Mouse (Mus musculus) kidney, embryonic 14.5 days (tissue): Measurements from ENCODE around the gene Gm43951. TPM values are rescaled to one million over a fixed set of nuclear protein-coding genes. Genes with fewer than 3 reads are reported as not detected.

Experiments used
- ATAC-seq: fragments of 200-750 bp; cut with Nextera tagmentation; 2 replicates; pipeline ENCODE4 v1.8.0; 2017; ENCODE audit warnings: moderate number of reproducible peaks, mild to moderate bottlenecking, moderate TSS enrichment, moderate library complexity; ENCODE audit not compliant: low FRiP score, low TSS enrichment
- H3K27ac ChIP-seq: fragments of 300-500 bp; sonication (generic); 2 replicates; pipeline ENCODE4 v1.5.1; 2014; ENCODE audit warnings: low read depth, mild to moderate bottlenecking, low read length, moderate library complexity, mixed read lengths
- H3K27me3 ChIP-seq: fragments of 300-500 bp; sonication (generic); 2 replicates; pipeline ENCODE4 v1.6.1; 2014; ENCODE audit warnings: mild to moderate bottlenecking, low read length; ENCODE audit not compliant: control insufficient read depth, insufficient read depth
- H3K36me3 ChIP-seq: fragments of 300-500 bp; sonication (generic); 2 replicates; pipeline ENCODE4 v1.6.1; 2014; ENCODE audit warnings: low read length, mixed read lengths; ENCODE audit not compliant: control insufficient read depth, insufficient read depth
- H3K4me1 ChIP-seq: fragments of 300-500 bp; sonication (generic); 2 replicates; pipeline ENCODE4 v1.6.1; 2014; ENCODE audit warnings: low read length, mixed read lengths; ENCODE audit not compliant: control insufficient read depth, insufficient read depth
- H3K4me2 ChIP-seq: fragments of 300-500 bp; sonication (generic); replicated peaks from 2 replicates; pipeline ENCODE4 v1.6.1; 2014; ENCODE audit warnings: low read depth, mild to moderate bottlenecking, low read length
- H3K4me3 ChIP-seq: fragments of 300-500 bp; sonication (generic); 2 replicates; pipeline ENCODE4 v1.5.1; 2014; ENCODE audit warnings: mild to moderate bottlenecking, low read length
- H3K9ac ChIP-seq: fragments of 300-500 bp; sonication (generic); 2 replicates; pipeline ENCODE4 v1.6.1; 2014; ENCODE audit warnings: low read depth, mild to moderate bottlenecking, low read length, moderate library complexity
- H3K9me3 ChIP-seq: fragments of 300-500 bp; sonication (generic); 2 replicates; pipeline ENCODE4 v1.6.1; 2016; ENCODE audit warnings: low read length; ENCODE audit not compliant: control insufficient read depth
- WGBS: fragments of 180-500 bp; shearing (Covaris S2); extraction: QIAGEN DNeasy Blood & Tissue Kit; methylation state at CpG from one replicate; pipeline ENCODE4 v1.1.7; 2014; 5-methylcytosine and 5-hydroxymethylcytosine counted together
- polyA plus RNA-seq: library from polyadenylated mRNA; unstranded; fragments of >200 nt; fragmentation: Nextera tagmentation; extraction: Ambion mirVana; gene quantifications from 2 replicates; pipeline ENCODE4 v1.2.1, GENCODE M21; 2014

The Gm43951 gene
- polyA plus RNA-seq, 1 experiment from 2014 or later: not detected

DNA sequence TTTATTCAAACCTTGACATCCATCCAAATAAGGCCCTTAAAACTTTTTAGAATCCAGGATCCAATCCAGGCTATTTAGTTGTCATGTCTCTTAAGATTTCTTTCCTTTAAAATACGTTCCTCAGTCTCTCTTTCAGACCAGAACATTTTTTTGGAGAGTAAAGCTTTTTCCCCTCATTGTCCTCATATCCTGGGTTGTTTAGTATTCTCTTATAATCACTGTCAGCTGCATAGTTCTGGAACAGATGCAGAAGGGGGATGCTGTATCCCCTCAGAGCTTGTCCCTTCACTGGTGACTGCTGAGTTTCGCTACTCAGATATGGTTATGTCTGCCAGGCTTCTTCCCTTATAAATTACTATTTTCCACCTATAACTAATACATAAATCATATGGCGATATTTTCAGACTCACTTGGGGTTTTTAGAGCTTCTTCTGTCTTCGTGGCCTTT lies 50.6 kb downstream of the Gm43951 start:
- Histone ChIP-seq H3K9ac (no peak overlapping the region), H3K27me3 (no peaks in the 10 kb centered on the region), H3K4me2 (no peak overlapping the region), H3K9me3 (no peaks in the 10 kb centered on the region), H3K4me1 (0 out of 2 replicates have a peak, but pooled peaks cover 7% of the 10 kb centered on the region), H3K4me3 (no peak overlapping the region), H3K36me3 (peaks cover 41% of the 10 kb centered on the region), H3K27ac (no peak overlapping the region)
- WGBS: 87% methylated on average over 4 of the region's 4 CpGs
- ATAC-seq: no peak

- H3K9ac ChIP-seq: no peak overlapping the region
- no peak overlapping the region for H3K4me2 ChIP-seq
- H3K9me3 ChIP-seq: no peaks in the 10 kb centered on the region
- no peak for ATAC-seq
- H3K4me1 ChIP-seq: 0 out of 2 replicates have a peak, but pooled peaks cover 10% of the 10 kb centered on the region
- H3K36me3 ChIP-seq: peaks cover 41% of the 10 kb centered on the region
- no peak overlapping the region for H3K4me3 ChIP-seq
- 86% methylated on average over 11 of the region's 11 CpGs for WGBS
- no peak overlapping the region for H3K27ac ChIP-seq
- no peaks in the 10 kb centered on the region for H3K27me3 ChIP-seq
Measured at GRCm38 (mm10) chr11:72155186-72155980, 51.3 kb downstream of the Gm43951 start.

Other genes starting within 250 kb of the Gm43951 start
- 0.09 and 0.24 TPM in 2 replicates for gene Aipl1, start 169.3 kb downstream of the Gm43951 start, polyA plus RNA-seq
- gene Pimreg, start 164.8 kb downstream of the Gm43951 start, polyA plus RNA-seq: 140 and 144 TPM in 2 replicates
- 0.07 and 0.09 TPM in 2 replicates for gene Pitpnm3, start 71.1 kb downstream of the Gm43951 start, polyA plus RNA-seq
- gene 4933427D14Rik, start 619 bp upstream of the Gm43951 start, polyA plus RNA-seq: 9.5 and 18.1 TPM in 2 replicates
- gene Txndc17, start 707 bp upstream of the Gm43951 start, polyA plus RNA-seq: 207 and 237 TPM in 2 replicates
- 45.6 and 62.1 TPM in 2 replicates for gene Med31, start 8.8 kb upstream of the Gm43951 start, polyA plus RNA-seq
- gene Slc13a5, start 60.4 kb upstream of the Gm43951 start, polyA plus RNA-seq: 0.15 and 0.26 TPM in 2 replicates
- gene Xaf1, start 94.8 kb upstream of the Gm43951 start, polyA plus RNA-seq: 4.2 and 4.8 TPM in 2 replicates
- not detected in 2 replicates for gene Fbxo39, start 107.6 kb upstream of the Gm43951 start, polyA plus RNA-seq
- 5.8 and 8.3 TPM in 2 replicates for gene Tekt1, start 155.6 kb upstream of the Gm43951 start, polyA plus RNA-seq
- gene Smtnl2, start 204.9 kb upstream of the Gm43951 start, polyA plus RNA-seq: 30.0 and 56.1 TPM in 2 replicates
- gene Ggt6, start 228.7 kb upstream of the Gm43951 start, polyA plus RNA-seq: 0.31 and 0.76 TPM in 2 replicates
- 129 and 173 TPM in 2 replicates for gene Mybbp1a, start 234.5 kb upstream of the Gm43951 start, polyA plus RNA-seq